Mouse (Mus musculus): ENCODE measurements around the gene Hltf.

The Hltf gene

GRCm38 (mm10) chr3:20145696-20146113, 88.1 kb downstream of the Hltf start:
- DNase-seq (ENCODE audit: low spot score in 2 of 2), result no peak

GRCm38 (mm10) chr3:20146884-20147395, 89.3 kb downstream of the Hltf start:
- no peak for DNase-seq (ENCODE audit: low spot score in 2 of 2)

- no peak for DNase-seq (ENCODE audit: low spot score in 2 of 2)
Observed at GRCm38 (mm10) chr3:20147647-20148046, 90.0 kb downstream of the Hltf start.

- DNase-seq (ENCODE audit: low spot score in 2 of 2), result no peak
Observed at GRCm38 (mm10) chr3:20150511-20150910, 92.9 kb downstream of the Hltf start.

GRCm38 (mm10) chr3:20151651-20152050, 94.0 kb downstream of the Hltf start:
- no peak for DNase-seq (ENCODE audit: low spot score in 2 of 2)

GRCm38 (mm10) chr3:20154531-20155367, 97.1 kb downstream of the Hltf start, which contains the start of gene Gyg:
TSS of gene Gyg (minus strand) at chr3:20155317.
- peak; percentile 44 to 78 for DNase-seq (ENCODE audit: low spot score in 2 of 2)

GRCm38 (mm10) chr3:20155476-20155875, 97.9 kb downstream of the Hltf start:
- DNase-seq (ENCODE audit: low spot score in 2 of 2), result no peak

- DNase-seq (ENCODE audit: low spot score in 2 of 2), result no peak
Observed at GRCm38 (mm10) chr3:20167487-20167886, 109.9 kb downstream of the Hltf start.

Measured in spleen, postnatal 4 days (tissue).